Mouse (Mus musculus) embryonic fibroblast, embryonic 13.5 days (primary cell): ENCODE results near the gene Auts2.

ENCODE experiments used
- CTCF ChIP-seq: IDR thresholded peaks from 2 replicates; pipeline ENCODE4 v1.5.1; 2011; ENCODE audit warnings: mild to moderate bottlenecking, control low read depth, low read length, moderate library complexity, borderline replicate concordance; ENCODE audit not compliant: insufficient read depth
- POLR2A ChIP-seq: IDR thresholded peaks from 2 replicates; pipeline ENCODE4 v1.6.1; 2011; ENCODE audit warnings: low read depth, mild to moderate bottlenecking, control low read depth, low read length, moderate library complexity

- no peak for TF ChIP-seq CTCF
- TF ChIP-seq POLR2A, result no peak
These were observed 770.5 kb downstream of the Auts2 start for GRCm38 (mm10) chr5:131772616-131773015.
